Mouse (Mus musculus) kidney, postnatal 4 days (tissue): ENCODE results near the gene Trim30b.
"Not testable (repeated sequence)": the region's sequence is repeated elsewhere in the genome, so short reads cannot be mapped to it uniquely, and the experiment has no call there.

Experiments
- DNase-seq, 2 experiments: peaks; one replicate each; pipeline ENCODE4 v3.0.0; 2021; ENCODE audit warnings: mixed read lengths in 2 of 2

The Trim30b gene

GRCm38 (mm10) chr7:104369736-104370414 lies at the start of gene Trim30b:
Gene Trim30b (minus strand): TSS chr7:104369884.
- DNase-seq, result peak in 1 of 2 experiments; percentile 6

- DNase-seq, result no peak
Measured at GRCm38 (mm10) chr7:104404460-104404950, 34.8 kb upstream of the Trim30b start.

GRCm38 (mm10) chr7:104401140-104401539 lies 31.5 kb upstream of the Trim30b start:
- peak in 1 of 2 experiments; percentile 1 for DNase-seq

GRCm38 (mm10) chr7:104400698-104401097 lies 31.0 kb upstream of the Trim30b start, which contains the start of gene Trim30c:
Gene Trim30c (minus strand): TSS chr7:104400837.
- DNase-seq, result no peak

GRCm38 (mm10) chr7:104398492-104398891 lies 28.8 kb upstream of the Trim30b start:
- no peak for DNase-seq

GRCm38 (mm10) chr7:104366339-104366738 lies 3.3 kb downstream of the Trim30b start:
- DNase-seq, result no peak

- DNase-seq, result no peak
Measured at GRCm38 (mm10) chr7:104353600-104353967, 16.1 kb downstream of the Trim30b start.

- peak; percentile 65 to 76 for DNase-seq
Measured at GRCm38 (mm10) chr7:104352717-104353599, 16.7 kb downstream of the Trim30b start, which contains the start of gene Trim12c. Gene Trim12c (minus strand): TSS chr7:104353362.

- DNase-seq, result not testable (repeated sequence)
Measured at GRCm38 (mm10) chr7:104348043-104348442, 21.6 kb downstream of the Trim30b start.

- not testable (repeated sequence) for DNase-seq
Measured at GRCm38 (mm10) chr7:104340744-104341143, 28.9 kb downstream of the Trim30b start.

GRCm38 (mm10) chr7:104335547-104335946 lies 34.1 kb downstream of the Trim30b start:
- DNase-seq, result not testable (repeated sequence)

- not testable (repeated sequence) for DNase-seq
Measured at GRCm38 (mm10) chr7:104329171-104329570, 40.5 kb downstream of the Trim30b start, which contains the start of gene Trim34b. Gene Trim34b (plus strand): TSS chr7:104329471.

GRCm38 (mm10) chr7:104322028-104322427 lies 47.7 kb downstream of the Trim30b start:
- DNase-seq, result no peak

- DNase-seq, result not testable (repeated sequence)
Measured at GRCm38 (mm10) chr7:104315369-104316080, 54.2 kb downstream of the Trim30b start, which contains the start of gene Trim12a. Gene Trim12a (minus strand): TSS chr7:104315466.

- DNase-seq, result peak; percentile 3 to 16
Measured at GRCm38 (mm10) chr7:104314796-104315353, 54.8 kb downstream of the Trim30b start.
